ENCODE assay signal across 8 mouse cellular contexts in genomic region chr14:31933841-31934271, GRCm38 (mm10).
DNase-seq lines count a peak whose midpoint lies in the region; ATAC-seq and TF ChIP-seq lines count a peak whose summit lies in the region.

No protein-coding gene starts in this region.

- peak overlapping the region; percentile 55 for H3K4me2 ChIP-seq in intestine, postnatal 0 days (replicated peaks; ENCODE audit: low read depth)
- peak overlapping the region; percentile 61 for H3K4me2 ChIP-seq in limb, embryonic 15.5 days
- H3K4me2 ChIP-seq in neural tube, embryonic 12.5 days (replicated peaks) = peak overlapping the region; percentile 66

- DNase-seq in CD4-positive, CD25-positive, alpha-beta regulatory T cell, adult 2 months (ENCODE audit: low read depth, low spot score) = peak; percentile 27
- peak; percentile 53 for DNase-seq in cerebellum, adult 8-10 months
- peak; percentile 67 to 76 for DNase-seq in frontal cortex, postnatal 10 days (ENCODE audit: low spot score in 2 of 2)
- no peak for DNase-seq in urinary bladder, postnatal 4 days (ENCODE audit: low spot score in 2 of 2)

- peak overlapping the region; percentile 21 for H3K4me3 ChIP-seq in intestine, postnatal 0 days (ENCODE audit: low read depth, low read length)
- peak overlapping the region; percentile 38 for H3K4me3 ChIP-seq in limb, embryonic 15.5 days
- H3K4me3 ChIP-seq in neural tube, embryonic 12.5 days = peak overlapping the region; percentile 34

- TF ChIP-seq CTCF in intestine, postnatal 0 days (IDR thresholded peaks at IDR 0.05; ENCODE audit: low read depth) = no peak

- H3K27ac ChIP-seq in intestine, postnatal 0 days (ENCODE audit: low read depth, low read length) = no peak overlapping the region; the same call in 1 of the 2 replicates
- H3K27ac ChIP-seq in limb, embryonic 15.5 days = peak overlapping the region; percentile 47; the same call in 1 of the 2 replicates
- peak overlapping the region; percentile 89 for H3K27ac ChIP-seq in neural tube, embryonic 12.5 days

- H3K9ac ChIP-seq in intestine, postnatal 0 days (ENCODE audit: low read depth, low read length) = no peak overlapping the region; the same call in 1 of the 2 replicates
- 0 out of 2 replicates have a peak overlapping the region, but pooled peaks have one; percentile 14 for H3K9ac ChIP-seq in limb, embryonic 15.5 days
- H3K9ac ChIP-seq in neural tube, embryonic 12.5 days = peak overlapping the region; percentile 49

- H3K4me1 ChIP-seq in intestine, postnatal 0 days (replicated peaks; ENCODE audit: control insufficient read depth, insufficient read depth, low read length) = peaks cover 13% of the 10 kb centered on the region; the same call in 1 of the 2 replicates
- H3K4me1 ChIP-seq in limb, embryonic 15.5 days = peaks cover 23% of the 10 kb centered on the region
- no peaks in the 10 kb centered on the region; the same call in 1 of the 2 replicates for H3K4me1 ChIP-seq in neural tube, embryonic 12.5 days

- no peaks in the 10 kb centered on the region for H3K36me3 ChIP-seq in intestine, postnatal 0 days (ENCODE audit: control insufficient read depth, insufficient read depth)
- H3K36me3 ChIP-seq in limb, embryonic 15.5 days = no peaks in the 10 kb centered on the region
- H3K36me3 ChIP-seq in neural tube, embryonic 12.5 days = no peaks in the 10 kb centered on the region

- H3K27me3 ChIP-seq in intestine, postnatal 0 days (replicated peaks; ENCODE audit: control insufficient read depth, insufficient read depth, low read length) = no peaks in the 10 kb centered on the region
- H3K27me3 ChIP-seq in limb, embryonic 15.5 days = no peaks in the 10 kb centered on the region
- no peaks in the 10 kb centered on the region for H3K27me3 ChIP-seq in neural tube, embryonic 12.5 days (replicated peaks)

- H3K9me3 ChIP-seq in intestine, postnatal 0 days (ENCODE audit: control insufficient read depth) = no peaks in the 10 kb centered on the region
- H3K9me3 ChIP-seq in limb, embryonic 15.5 days = no peaks in the 10 kb centered on the region
- 0 out of 2 replicates have a peak, but pooled peaks cover 6% of the 10 kb centered on the region for H3K9me3 ChIP-seq in neural tube, embryonic 12.5 days

- 6% methylated on average over 13 of the region's 13 CpGs for WGBS in intestine, postnatal 0 days
- WGBS in limb, embryonic 15.5 days = under 1% methylated on average over 12 of the region's 13 CpGs
- under 1% methylated on average over 12 of the region's 13 CpGs for WGBS in neural tube, embryonic 12.5 days

- ATAC-seq in CD4-positive, CD25-positive, alpha-beta regulatory T cell, adult 4 months = no peak
- ATAC-seq in intestine, postnatal 0 days = peak; percentile 42; the same call in 1 of the 2 replicates
- peak; percentile 48; the same call in 1 of the 2 replicates for ATAC-seq in limb, embryonic 15.5 days (ENCODE audit: insufficient number of reproducible peaks, low FRiP score, low TSS enrichment, low read depth)
- peak; percentile 97 for ATAC-seq in neural tube, embryonic 12.5 days (ENCODE audit: low FRiP score, low read depth)

Comparison
In these comparisons a context has a peak if more than half of its experiments do, and no peak if none do; other contexts are left out.
1. DNase-seq: peak in CD4-positive, CD25-positive, alpha-beta regulatory T cell, adult 2 months (single experiment), cerebellum, adult 8-10 months (single experiment) and frontal cortex, postnatal 10 days (2 of 2); none in urinary bladder, postnatal 4 days (0 of 2).
2. Peak in every context shown above with its lines, with median percentiles within 50 percentile points of each other: H3K4me2 ChIP-seq and H3K4me3 ChIP-seq.